Mouse (Mus musculus) stomach, postnatal 0 days (tissue): ENCODE data around the gene Mapk12. TPM values are rescaled to one million over a fixed set of nuclear protein-coding genes. Genes with fewer than 3 reads are reported as not detected.

Experiments
- ATAC-seq: fragments of 200-750 bp; cut with Nextera tagmentation; 2 replicates; pipeline ENCODE4 v1.8.0; 2017; ENCODE audit not compliant: low FRiP score, low TSS enrichment
- DNase-seq: peaks from one replicate; pipeline ENCODE4 v3.0.0-alpha.2; 2016; ENCODE audit warnings: low spot score
- H3K27ac ChIP-seq: fragments of 300-500 bp; sonication (generic); replicated peaks from 2 replicates; pipeline ENCODE4 v1.5.1; 2014; ENCODE audit warnings: mild to moderate bottlenecking, control low read depth
- H3K27me3 ChIP-seq: fragments of 300-500 bp; sonication (generic); 2 replicates; pipeline ENCODE4 v1.6.1; 2014; ENCODE audit warnings: low read length; ENCODE audit not compliant: control insufficient read depth, insufficient read depth
- H3K36me3 ChIP-seq: fragments of 300-500 bp; sonication (generic); 2 replicates; pipeline ENCODE4 v1.6.1; 2014; ENCODE audit warnings: low read length, mixed read lengths; ENCODE audit not compliant: control insufficient read depth, insufficient read depth
- H3K4me1 ChIP-seq: fragments of 300-500 bp; sonication (generic); replicated peaks from 2 replicates; pipeline ENCODE4 v1.6.1; 2014; ENCODE audit warnings: antibody characterized with exemption; ENCODE audit not compliant: control insufficient read depth, insufficient read depth
- H3K4me2 ChIP-seq: fragments of 300-500 bp; sonication (generic); replicated peaks from 2 replicates; pipeline ENCODE4 v1.6.1; 2014; ENCODE audit warnings: low read depth, mild to moderate bottlenecking, control low read depth, moderate library complexity
- H3K4me3 ChIP-seq: fragments of 300-500 bp; sonication (generic); 2 replicates; pipeline ENCODE4 v1.5.1; 2014; ENCODE audit warnings: low read depth, low read length, control low read depth
- H3K9ac ChIP-seq: fragments of 300-500 bp; sonication (generic); 2 replicates; pipeline ENCODE4 v1.6.1; 2014; ENCODE audit warnings: mild to moderate bottlenecking, low read length, control low read depth, mixed read lengths
- H3K9me3 ChIP-seq: fragments of 300-500 bp; sonication (generic); 2 replicates; pipeline ENCODE4 v1.6.1; 2016; ENCODE audit warnings: low read length; ENCODE audit not compliant: control insufficient read depth
- CTCF ChIP-seq: IDR thresholded peaks from 2 replicates; pipeline ENCODE4 v1.5.1; 2016; ENCODE audit warnings: antibody characterized with exemption, low read depth, mild to moderate bottlenecking, moderate library complexity
- EP300 ChIP-seq: optimal IDR thresholded peaks from 2 replicates; pipeline ENCODE3; 2016; ENCODE audit warnings: antibody characterized with exemption
- WGBS: fragments of 180-500 bp; shearing (Covaris S2); extraction: QIAGEN DNeasy Blood & Tissue Kit; methylation state at CpG from one replicate; pipeline ENCODE4 v1.1.7; 2014; 5-methylcytosine and 5-hydroxymethylcytosine counted together
- polyA plus RNA-seq: library from polyadenylated mRNA; unstranded; fragments of >200 nt; fragmentation: Nextera tagmentation; extraction: Ambion mirVana; gene quantifications from 2 replicates; pipeline ENCODE4 v1.2.1, GENCODE M21; 2015

The Mapk12 gene
- polyA plus RNA-seq, 1 experiment from 2014 or later: 3.2 TPM

- Histone ChIP-seq H3K4me2 (peak overlapping the region; percentile 83), H3K4me3 (no peak overlapping the region; the same call in 1 of the 2 replicates)
- TF ChIP-seq CTCF (peak; percentile 57), EP300 (no peak)
These were observed 41.2 kb upstream of the Mapk12 start for GRCm38 (mm10) chr15:89181561-89182270.

GRCm38 (mm10) chr15:89180571-89181229 is 40.2 kb upstream of the Mapk12 start, which contains the start of gene Plxnb2:
TSS of gene Plxnb2 (minus strand) at chr15:89180788.
- TF ChIP-seq EP300 (no peak), CTCF (0 out of 2 replicates have a peak, but pooled peaks have one; percentile 12)
- Histone ChIP-seq H3K4me2 (peak within 1 kb of the TSS; percentile 83), H3K4me1 (peaks cover 22% of the 10 kb centered on the region), H3K27ac (peak within 1 kb of the TSS; percentile 95), H3K4me3 (peak within 1 kb of the TSS; percentile 88), H3K36me3 (no peaks in the 10 kb centered on the region), H3K9me3 (no peaks in the 10 kb centered on the region), H3K27me3 (no peaks in the 10 kb centered on the region), H3K9ac (peak within 1 kb of the TSS; percentile 87)
- ATAC-seq: peak; percentile 72
- peak; percentile 91 for DNase-seq
- under 1% methylated on average over 54 of the region's 72 CpGs for WGBS

More at GRCm38 (mm10) chr15:89181561-89182270, 41.2 kb upstream of the Mapk12 start:
- Histone ChIP-seq H3K9me3 (no peaks in the 10 kb centered on the region), H3K36me3 (no peaks in the 10 kb centered on the region), H3K9ac (no peak overlapping the region), H3K4me1 (peaks cover 21% of the 10 kb centered on the region), H3K27me3 (no peaks in the 10 kb centered on the region), H3K27ac (peak overlapping the region; percentile 95)
- ATAC-seq (no peak), DNase-seq (peak; percentile 18)
- 49% methylated on average over 10 of the region's 10 CpGs for WGBS

- H3K4me3 ChIP-seq: peak overlapping the region; percentile 88
- WGBS: 0% methylated on average over 26 of the region's 26 CpGs
- no peaks in the 10 kb centered on the region for H3K9me3 ChIP-seq
- TF ChIP-seq CTCF (no peak), EP300 (no peak)
- no peak for ATAC-seq
- H3K27ac ChIP-seq: peak overlapping the region; percentile 95
- H3K4me1 ChIP-seq: peaks cover 24% of the 10 kb centered on the region
- no peaks in the 10 kb centered on the region for H3K27me3 ChIP-seq
- H3K4me2 ChIP-seq: peak overlapping the region; percentile 83
- DNase-seq: no peak
- peak overlapping the region; percentile 87 for H3K9ac ChIP-seq
- H3K36me3 ChIP-seq: no peaks in the 10 kb centered on the region
These were observed 39.6 kb upstream of the Mapk12 start for GRCm38 (mm10) chr15:89180081-89180541.

DNA sequence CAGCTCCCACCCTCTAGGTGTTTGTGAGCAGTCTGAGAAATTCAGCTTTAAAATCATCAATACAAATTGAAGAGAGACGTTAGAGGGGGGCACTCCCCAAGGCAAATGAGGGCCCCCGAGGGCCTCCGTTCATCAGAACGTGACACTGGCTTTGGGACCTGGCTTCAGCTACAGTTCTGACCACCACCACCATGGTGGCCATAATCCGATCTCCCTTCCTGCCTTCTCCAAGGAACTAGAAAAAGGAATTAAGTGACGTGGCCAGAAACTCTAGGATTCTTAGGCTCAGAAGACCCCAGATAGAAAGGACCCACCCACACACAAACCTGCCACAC is 39.1 kb upstream of the Mapk12 start:
- TF ChIP-seq EP300 (no peak), CTCF (no peak)
- DNase-seq (no peak), ATAC-seq (no peak)
- 2% methylated on average over 6 of the region's 6 CpGs for WGBS
- Histone ChIP-seq H3K27me3 (no peaks in the 10 kb centered on the region), H3K9me3 (no peaks in the 10 kb centered on the region), H3K36me3 (no peaks in the 10 kb centered on the region), H3K9ac (peak overlapping the region; percentile 87), H3K4me2 (peak overlapping the region; percentile 83), H3K4me3 (peak overlapping the region; percentile 88), H3K4me1 (peaks cover 26% of the 10 kb centered on the region), H3K27ac (peak overlapping the region; percentile 95)

GRCm38 (mm10) chr15:89178954-89179629 is 38.6 kb upstream of the Mapk12 start:
- Histone ChIP-seq H3K4me2 (peak overlapping the region; percentile 83), H3K4me1 (peaks cover 28% of the 10 kb centered on the region), H3K27ac (peak overlapping the region; percentile 95), H3K9me3 (no peaks in the 10 kb centered on the region), H3K36me3 (no peaks in the 10 kb centered on the region), H3K9ac (peak overlapping the region; percentile 87), H3K27me3 (no peaks in the 10 kb centered on the region), H3K4me3 (peak overlapping the region; percentile 88)
- peak; percentile 94 for DNase-seq
- under 1% methylated on average over 16 of the region's 16 CpGs for WGBS
- TF ChIP-seq EP300 (no peak), CTCF (no peak)
- ATAC-seq: peak; percentile 77
